Mouse (Mus musculus) lung, postnatal 0 days (tissue): ENCODE data around the gene Snx9.

Experiments
- CTCF ChIP-seq: IDR thresholded peaks from 2 replicates; pipeline ENCODE4 v1.5.1; 2016; ENCODE audit warnings: antibody characterized with exemption, mild to moderate bottlenecking
- EP300 ChIP-seq: IDR thresholded peaks from 2 replicates; pipeline ENCODE4 v1.6.1; 2016; ENCODE audit warnings: antibody characterized with exemption, mild to moderate bottlenecking, control low read depth

DNA sequence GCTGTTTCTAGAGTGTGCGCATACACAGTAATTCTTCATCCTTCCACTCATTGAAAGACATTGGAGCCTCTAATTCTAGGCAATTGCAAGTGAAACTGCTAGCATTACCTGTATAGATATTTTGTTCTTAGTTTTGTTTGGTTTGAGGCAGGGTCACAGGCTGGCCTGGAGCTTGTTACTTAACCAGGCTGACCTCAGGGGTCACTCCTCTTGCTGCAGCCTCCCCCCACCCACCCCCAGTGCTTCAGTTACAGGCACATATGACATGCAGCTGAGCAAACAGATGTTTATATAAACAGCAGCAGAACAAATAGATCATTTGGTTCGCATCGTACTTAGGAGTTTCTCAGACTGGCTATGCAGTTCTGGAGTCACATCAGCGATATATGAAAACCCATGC lies 71.7 kb downstream of the Snx9 start:
- TF ChIP-seq CTCF (no peak), EP300 (no peak)
